Mouse (Mus musculus): Measurements from ENCODE around the gene Osbpl3. TPM values are rescaled to one million over a fixed set of nuclear protein-coding genes. Genes with fewer than 3 reads are reported as not detected.

The Osbpl3 gene
- polyA plus RNA-seq, 1 experiment from 2014 or later: 9.5 TPM

GRCm38 (mm10) chr6:50418951-50419350 lies 37.0 kb downstream of the Osbpl3 start:
- no peak overlapping the region for H3K27ac ChIP-seq
- H3K9me3 ChIP-seq: no peaks in the 10 kb centered on the region
- no peak overlapping the region for H3K9ac ChIP-seq
- H3K4me3 ChIP-seq (replicated peaks): no peak overlapping the region
- no peak for ATAC-seq (ENCODE audit: low FRiP score)
- H3K36me3 ChIP-seq (replicated peaks): no peaks in the 10 kb centered on the region
- 80% methylated on average over 4 of the region's 4 CpGs for WGBS
- no peaks in the 10 kb centered on the region for H3K27me3 ChIP-seq
- no peak overlapping the region for H3K4me2 ChIP-seq
- H3K4me1 ChIP-seq: no peaks in the 10 kb centered on the region; the same call in 1 of the 2 replicates

- Histone ChIP-seq H3K27me3 (no peaks in the 10 kb centered on the region), H3K9ac (no peak overlapping the region), H3K36me3 (replicated peaks) (no peaks in the 10 kb centered on the region), H3K27ac (no peak overlapping the region), H3K4me1 (peaks cover 6% of the 10 kb centered on the region; the same call in 1 of the 2 replicates), H3K9me3 (no peaks in the 10 kb centered on the region), H3K4me2 (no peak overlapping the region), H3K4me3 (replicated peaks) (no peak overlapping the region)
- WGBS: 94% methylated on average over 5 of the region's 5 CpGs
- ATAC-seq (ENCODE audit: low FRiP score): no peak
Observed at GRCm38 (mm10) chr6:50416854-50417253, 39.1 kb downstream of the Osbpl3 start.

GRCm38 (mm10) chr6:50415431-50415830 lies 40.6 kb downstream of the Osbpl3 start:
- no peaks in the 10 kb centered on the region for H3K9me3 ChIP-seq
- H3K9ac ChIP-seq: no peak overlapping the region
- no peaks in the 10 kb centered on the region for H3K27me3 ChIP-seq
- H3K27ac ChIP-seq: no peak overlapping the region
- ATAC-seq (ENCODE audit: low FRiP score): no peak
- WGBS: 86% methylated on average over 6 of the region's 6 CpGs
- no peaks in the 10 kb centered on the region for H3K36me3 ChIP-seq (replicated peaks)
- peaks cover 7% of the 10 kb centered on the region; the same call in 1 of the 2 replicates for H3K4me1 ChIP-seq
- no peak overlapping the region for H3K4me3 ChIP-seq (replicated peaks)
- no peak overlapping the region for H3K4me2 ChIP-seq

- H3K9me3 ChIP-seq: no peaks in the 10 kb centered on the region
- H3K4me1 ChIP-seq: peaks cover 7% of the 10 kb centered on the region; the same call in 1 of the 2 replicates
- no peak overlapping the region for H3K4me2 ChIP-seq
- no peaks in the 10 kb centered on the region for H3K36me3 ChIP-seq (replicated peaks)
- no peak overlapping the region for H3K9ac ChIP-seq
- H3K4me3 ChIP-seq (replicated peaks): no peak overlapping the region
- no peak overlapping the region for H3K27ac ChIP-seq
- 74% methylated on average over 6 of the region's 6 CpGs for WGBS
- no peak for ATAC-seq (ENCODE audit: low FRiP score)
- H3K27me3 ChIP-seq: no peaks in the 10 kb centered on the region
Observed at GRCm38 (mm10) chr6:50414547-50414946, 41.5 kb downstream of the Osbpl3 start.

- Histone ChIP-seq H3K27ac (no peak overlapping the region), H3K4me1 (peaks cover 7% of the 10 kb centered on the region; the same call in 1 of the 2 replicates), H3K9me3 (no peaks in the 10 kb centered on the region), H3K9ac (no peak overlapping the region), H3K4me2 (no peak overlapping the region), H3K4me3 (replicated peaks) (no peak overlapping the region), H3K27me3 (no peaks in the 10 kb centered on the region), H3K36me3 (replicated peaks) (no peaks in the 10 kb centered on the region)
- no peak for ATAC-seq (ENCODE audit: low FRiP score)
- 95% methylated on average over 1 of the region's 1 CpGs for WGBS
Observed at GRCm38 (mm10) chr6:50413381-50413780, 42.6 kb downstream of the Osbpl3 start.

GRCm38 (mm10) chr6:50412174-50412573 lies 43.8 kb downstream of the Osbpl3 start:
- no peak for ATAC-seq (ENCODE audit: low FRiP score)
- no peak overlapping the region for H3K4me2 ChIP-seq
- no peak overlapping the region for H3K4me3 ChIP-seq (replicated peaks)
- peaks cover 8% of the 10 kb centered on the region; the same call in 1 of the 2 replicates for H3K4me1 ChIP-seq
- H3K36me3 ChIP-seq (replicated peaks): no peaks in the 10 kb centered on the region
- 50% methylated on average over 4 of the region's 4 CpGs for WGBS
- H3K27ac ChIP-seq: no peak overlapping the region
- H3K27me3 ChIP-seq: no peaks in the 10 kb centered on the region
- no peaks in the 10 kb centered on the region for H3K9me3 ChIP-seq
- H3K9ac ChIP-seq: no peak overlapping the region

- Histone ChIP-seq H3K4me3 (replicated peaks) (no peak overlapping the region), H3K27ac (no peak overlapping the region), H3K9ac (no peak overlapping the region), H3K27me3 (no peaks in the 10 kb centered on the region), H3K4me1 (peaks cover 10% of the 10 kb centered on the region), H3K9me3 (no peaks in the 10 kb centered on the region), H3K4me2 (no peak overlapping the region), H3K36me3 (replicated peaks) (no peaks in the 10 kb centered on the region)
- WGBS: 68% methylated on average over 11 of the region's 11 CpGs
- ATAC-seq (ENCODE audit: low FRiP score): no peak
Observed at GRCm38 (mm10) chr6:50404698-50405097, 51.3 kb downstream of the Osbpl3 start.

- Histone ChIP-seq H3K4me1 (peaks cover 10% of the 10 kb centered on the region), H3K9me3 (no peaks in the 10 kb centered on the region), H3K27me3 (no peaks in the 10 kb centered on the region), H3K27ac (no peak overlapping the region), H3K36me3 (replicated peaks) (no peaks in the 10 kb centered on the region), H3K4me2 (no peak overlapping the region), H3K9ac (no peak overlapping the region), H3K4me3 (replicated peaks) (no peak overlapping the region)
- 79% methylated on average over 4 of the region's 4 CpGs for WGBS
- no peak for ATAC-seq (ENCODE audit: low FRiP score)
Observed at GRCm38 (mm10) chr6:50403524-50403923, 52.5 kb downstream of the Osbpl3 start.

GRCm38 (mm10) chr6:50402872-50403271 lies 53.1 kb downstream of the Osbpl3 start:
- WGBS: 91% methylated on average over 4 of the region's 4 CpGs
- Histone ChIP-seq H3K9ac (no peak overlapping the region), H3K36me3 (replicated peaks) (no peaks in the 10 kb centered on the region), H3K4me3 (replicated peaks) (no peak overlapping the region), H3K27ac (no peak overlapping the region), H3K27me3 (no peaks in the 10 kb centered on the region), H3K9me3 (no peaks in the 10 kb centered on the region), H3K4me1 (peaks cover 10% of the 10 kb centered on the region), H3K4me2 (no peak overlapping the region)
- no peak for ATAC-seq (ENCODE audit: low FRiP score)

- H3K4me2 ChIP-seq: no peak overlapping the region
- H3K36me3 ChIP-seq (replicated peaks): no peaks in the 10 kb centered on the region
- no peak overlapping the region for H3K4me3 ChIP-seq (replicated peaks)
- WGBS: 88% methylated on average over 6 of the region's 6 CpGs
- no peak overlapping the region for H3K27ac ChIP-seq
- no peaks in the 10 kb centered on the region for H3K9me3 ChIP-seq
- H3K4me1 ChIP-seq: peaks cover 3% of the 10 kb centered on the region; the same call in 1 of the 2 replicates
- no peak for ATAC-seq (ENCODE audit: low FRiP score)
- no peak overlapping the region for H3K9ac ChIP-seq
- H3K27me3 ChIP-seq: no peaks in the 10 kb centered on the region
Observed at GRCm38 (mm10) chr6:50400234-50400633, 55.8 kb downstream of the Osbpl3 start.

GRCm38 (mm10) chr6:50399427-50400195 lies 56.4 kb downstream of the Osbpl3 start:
- no peak overlapping the region for H3K9ac ChIP-seq
- no peak overlapping the region for H3K27ac ChIP-seq
- no peaks in the 10 kb centered on the region for H3K27me3 ChIP-seq
- H3K4me3 ChIP-seq (replicated peaks): no peak overlapping the region
- H3K4me1 ChIP-seq: peaks cover under 1% of the 10 kb centered on the region; the same call in 1 of the 2 replicates
- no peaks in the 10 kb centered on the region for H3K36me3 ChIP-seq (replicated peaks)
- H3K9me3 ChIP-seq: no peaks in the 10 kb centered on the region
- 58% methylated on average over 7 of the region's 7 CpGs for WGBS
- ATAC-seq (ENCODE audit: low FRiP score): no peak
- no peak overlapping the region for H3K4me2 ChIP-seq

GRCm38 (mm10) chr6:50398324-50398723 lies 57.7 kb downstream of the Osbpl3 start:
- no peaks in the 10 kb centered on the region for H3K9me3 ChIP-seq
- no peak for ATAC-seq (ENCODE audit: low FRiP score)
- H3K4me1 ChIP-seq: no peaks in the 10 kb centered on the region
- WGBS: 96% methylated on average over 6 of the region's 6 CpGs
- H3K9ac ChIP-seq: no peak overlapping the region
- no peak overlapping the region for H3K27ac ChIP-seq
- H3K36me3 ChIP-seq (replicated peaks): no peaks in the 10 kb centered on the region
- no peaks in the 10 kb centered on the region for H3K27me3 ChIP-seq
- no peak overlapping the region for H3K4me3 ChIP-seq (replicated peaks)
- no peak overlapping the region for H3K4me2 ChIP-seq

GRCm38 (mm10) chr6:50397116-50397515 lies 58.9 kb downstream of the Osbpl3 start:
- H3K4me2 ChIP-seq: no peak overlapping the region
- no peaks in the 10 kb centered on the region for H3K9me3 ChIP-seq
- H3K36me3 ChIP-seq (replicated peaks): no peaks in the 10 kb centered on the region
- no peaks in the 10 kb centered on the region for H3K4me1 ChIP-seq
- no peaks in the 10 kb centered on the region for H3K27me3 ChIP-seq
- no peak overlapping the region for H3K4me3 ChIP-seq (replicated peaks)
- no peak for ATAC-seq (ENCODE audit: low FRiP score)
- no peak overlapping the region for H3K9ac ChIP-seq
- WGBS: 83% methylated on average over 5 of the region's 5 CpGs
- no peak overlapping the region for H3K27ac ChIP-seq

Measured in forebrain, embryonic 12.5 days (tissue).